Mouse (Mus musculus): Measurements from ENCODE around the gene Rnaseh2a. TPM values are rescaled to one million over a fixed set of nuclear protein-coding genes. Genes with fewer than 3 reads are reported as not detected.

Gene Rnaseh2a
- total and polyA plus RNA-seq, 2 experiments from 2014 or later = 42.7 to 52.2 TPM

DNA sequence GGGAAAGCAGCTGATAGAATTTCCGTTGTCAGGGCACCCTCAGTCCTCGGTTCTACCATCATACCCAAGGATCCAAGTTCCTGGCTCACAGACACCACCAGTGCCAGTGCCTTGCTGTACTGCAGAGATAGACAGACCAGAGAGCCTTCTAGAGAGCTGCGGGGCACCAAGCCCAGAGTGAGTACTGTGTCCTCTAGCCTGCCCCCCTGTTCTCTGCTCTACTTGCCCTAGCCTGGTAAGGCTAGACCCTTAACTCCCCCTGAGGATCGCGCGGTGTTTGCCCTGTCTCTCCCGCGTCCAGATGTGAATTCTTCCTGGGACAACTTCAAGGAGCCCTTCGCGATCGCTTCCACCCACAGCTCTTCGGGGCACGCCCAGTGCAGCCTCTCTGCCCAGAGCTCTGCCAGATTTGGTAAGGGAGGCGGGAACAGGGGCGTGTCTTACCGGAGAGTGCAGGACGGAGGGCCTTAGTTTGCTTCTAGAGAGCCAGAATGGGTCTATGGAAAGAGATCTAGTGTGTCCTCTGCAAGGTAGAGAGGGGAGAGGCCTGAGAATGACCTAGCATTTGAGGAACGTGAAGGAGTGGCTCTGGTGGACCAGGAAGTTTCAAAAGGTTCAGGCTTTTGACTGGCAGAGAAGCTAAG lies 16.8 kb downstream of the Rnaseh2a start:
- Histone ChIP-seq H3K4me2 (ENCODE audit: low read depth) (no peak overlapping the region), H3K9ac (no peak overlapping the region), H3K4me3 (ENCODE audit: low read depth, low read length) (no peak overlapping the region), H3K9me3 (ENCODE audit: low read length) (no peaks in the 10 kb centered on the region), H3K27ac (ENCODE audit: low read depth, low read length) (no peak overlapping the region), H3K27me3 (ENCODE audit: insufficient read depth, low read length) (peaks cover 17% of the 10 kb centered on the region; the same call in 1 of the 2 replicates), H3K36me3 (ENCODE audit: insufficient read depth) (peaks cover 11% of the 10 kb centered on the region; the same call in 1 of the 2 replicates), H3K4me1 (ENCODE audit: insufficient read depth) (no peaks in the 10 kb centered on the region)
- ATAC-seq (no peak), DNase-seq (no peak)
- WGBS = 8% methylated on average over 18 of the region's 18 CpGs
- TF ChIP-seq CTCF (IDR thresholded peaks at IDR 0.05; ENCODE audit: low read depth) = no peak

DNA sequence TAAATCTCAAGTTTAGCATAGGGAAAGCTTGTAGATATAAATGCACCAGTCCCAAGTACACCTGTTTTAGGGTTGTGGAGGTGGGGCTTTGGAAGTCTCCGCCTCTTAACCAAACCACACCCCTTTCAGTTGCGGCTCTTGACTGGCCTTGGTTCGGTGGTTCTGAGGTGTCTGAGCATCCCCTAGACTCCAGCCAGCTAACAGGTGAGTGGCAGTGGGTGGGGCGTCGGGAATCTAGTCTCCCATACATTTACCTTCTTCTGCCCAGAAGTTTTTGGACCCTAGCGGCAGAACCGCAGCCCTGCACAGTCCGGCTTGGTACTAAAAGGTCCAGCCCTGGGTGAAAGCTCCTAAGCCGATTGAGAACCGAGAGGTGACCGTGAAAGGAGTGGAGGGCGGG lies 19.8 kb downstream of the Rnaseh2a start:
- Histone ChIP-seq H3K27me3 (ENCODE audit: insufficient read depth, low read length) (peaks cover 22% of the 10 kb centered on the region), H3K4me3 (ENCODE audit: low read depth, low read length) (no peak overlapping the region), H3K36me3 (ENCODE audit: insufficient read depth) (no peaks in the 10 kb centered on the region), H3K9ac (no peak overlapping the region), H3K4me2 (ENCODE audit: low read depth) (no peak overlapping the region), H3K9me3 (ENCODE audit: low read length) (no peaks in the 10 kb centered on the region), H3K27ac (ENCODE audit: low read depth, low read length) (no peak overlapping the region), H3K4me1 (ENCODE audit: insufficient read depth) (0 out of 2 replicates have a peak, but pooled peaks cover 9% of the 10 kb centered on the region)
- DNase-seq (no peak), ATAC-seq (no peak)
- no peak for TF ChIP-seq CTCF (IDR thresholded peaks at IDR 0.05; ENCODE audit: low read depth)
- WGBS = 16% methylated on average over 12 of the region's 12 CpGs

DNA sequence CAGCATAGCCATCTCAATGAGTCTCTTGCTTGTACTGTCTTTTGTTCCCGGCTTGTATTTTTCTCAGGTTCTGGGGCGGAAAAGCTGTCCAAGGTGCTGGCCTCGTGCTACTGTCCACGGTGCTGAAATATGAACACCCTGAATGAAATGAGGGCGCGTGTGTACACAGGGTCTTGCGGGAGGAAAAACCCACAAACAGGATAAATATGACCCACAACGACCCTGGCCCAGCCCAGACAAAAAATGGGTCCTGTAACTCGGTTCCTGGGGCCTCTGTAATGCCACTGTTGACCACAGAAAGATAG lies 22.4 kb downstream of the Rnaseh2a start:
- 0 out of 2 replicates have a peak, but pooled peaks cover 9% of the 10 kb centered on the region for H3K4me1 ChIP-seq (ENCODE audit: insufficient read depth)
- H3K36me3 ChIP-seq (ENCODE audit: insufficient read depth) = no peaks in the 10 kb centered on the region
- no peak for DNase-seq
- H3K4me3 ChIP-seq (ENCODE audit: low read depth, low read length) = peak overlapping the region; percentile 77
- peaks cover 14% of the 10 kb centered on the region; the same call in 1 of the 2 replicates for H3K27me3 ChIP-seq (ENCODE audit: insufficient read depth, low read length)
- H3K27ac ChIP-seq (ENCODE audit: low read depth, low read length) = no peak overlapping the region
- peak overlapping the region; percentile 80; the same call in 1 of the 2 replicates for H3K9ac ChIP-seq
- no peak for ATAC-seq
- H3K9me3 ChIP-seq (ENCODE audit: low read length) = no peaks in the 10 kb centered on the region
- TF ChIP-seq CTCF (IDR thresholded peaks at IDR 0.05; ENCODE audit: low read depth) = no peak
- 14% methylated on average over 9 of the region's 9 CpGs for WGBS
- peak overlapping the region; percentile 69 for H3K4me2 ChIP-seq (ENCODE audit: low read depth)

DNA sequence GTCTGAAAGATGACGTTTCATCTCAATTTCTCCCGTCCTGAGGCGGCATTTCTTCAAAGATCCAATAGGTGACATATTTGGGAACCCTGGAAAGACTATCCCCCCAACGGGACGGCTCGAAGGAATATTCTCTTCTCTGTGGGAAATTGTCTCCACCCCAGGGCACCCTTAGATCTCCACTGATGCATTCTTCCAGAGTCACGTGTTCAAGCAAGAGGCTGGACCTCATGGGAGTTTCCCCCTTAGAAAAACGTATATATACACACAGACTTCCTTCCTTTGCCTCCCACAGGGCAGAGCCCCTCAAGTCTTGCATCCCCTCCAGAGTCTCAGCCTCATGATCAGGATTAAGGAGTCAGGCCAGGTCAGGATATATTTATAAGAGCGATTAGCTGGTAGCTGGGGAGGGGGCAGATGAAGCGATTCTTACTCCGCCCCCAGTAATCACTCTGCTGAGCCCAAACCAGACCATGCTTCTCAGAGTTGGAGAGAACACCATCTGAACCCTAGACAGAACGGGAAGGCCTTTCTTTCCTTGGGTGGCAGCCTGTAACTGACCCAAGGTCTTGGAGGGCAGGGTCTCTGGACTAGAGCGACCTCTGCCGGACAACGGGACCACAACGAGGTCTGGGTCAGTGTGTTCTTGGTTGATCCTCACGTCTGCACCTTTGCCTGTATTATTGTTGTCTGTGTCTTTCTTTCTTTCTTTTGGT lies 22.9 kb downstream of the Rnaseh2a start, which contains the start of gene Rtbdn:
TSS of gene Rtbdn (plus strand) at position 464 of the 713 bp plus-strand sequence.
- Histone ChIP-seq H3K27ac (ENCODE audit: low read depth, low read length) (peak within 1 kb of the TSS; percentile 84), H3K9me3 (ENCODE audit: low read length) (no peaks in the 10 kb centered on the region), H3K4me2 (ENCODE audit: low read depth) (peak within 1 kb of the TSS; percentile 69), H3K27me3 (ENCODE audit: insufficient read depth, low read length) (peaks cover 14% of the 10 kb centered on the region; the same call in 1 of the 2 replicates), H3K4me3 (ENCODE audit: low read depth, low read length) (peak within 1 kb of the TSS; percentile 77), H3K9ac (peak within 1 kb of the TSS; percentile 80), H3K4me1 (ENCODE audit: insufficient read depth) (0 out of 2 replicates have a peak, but pooled peaks cover 9% of the 10 kb centered on the region), H3K36me3 (ENCODE audit: insufficient read depth) (no peaks in the 10 kb centered on the region)
- TF ChIP-seq CTCF (IDR thresholded peaks at IDR 0.05; ENCODE audit: low read depth) = peak; percentile 50
- DNase-seq (peak; percentile 65), ATAC-seq (peak; percentile 38)
- 8% methylated on average over 17 of the region's 17 CpGs for WGBS

DNA sequence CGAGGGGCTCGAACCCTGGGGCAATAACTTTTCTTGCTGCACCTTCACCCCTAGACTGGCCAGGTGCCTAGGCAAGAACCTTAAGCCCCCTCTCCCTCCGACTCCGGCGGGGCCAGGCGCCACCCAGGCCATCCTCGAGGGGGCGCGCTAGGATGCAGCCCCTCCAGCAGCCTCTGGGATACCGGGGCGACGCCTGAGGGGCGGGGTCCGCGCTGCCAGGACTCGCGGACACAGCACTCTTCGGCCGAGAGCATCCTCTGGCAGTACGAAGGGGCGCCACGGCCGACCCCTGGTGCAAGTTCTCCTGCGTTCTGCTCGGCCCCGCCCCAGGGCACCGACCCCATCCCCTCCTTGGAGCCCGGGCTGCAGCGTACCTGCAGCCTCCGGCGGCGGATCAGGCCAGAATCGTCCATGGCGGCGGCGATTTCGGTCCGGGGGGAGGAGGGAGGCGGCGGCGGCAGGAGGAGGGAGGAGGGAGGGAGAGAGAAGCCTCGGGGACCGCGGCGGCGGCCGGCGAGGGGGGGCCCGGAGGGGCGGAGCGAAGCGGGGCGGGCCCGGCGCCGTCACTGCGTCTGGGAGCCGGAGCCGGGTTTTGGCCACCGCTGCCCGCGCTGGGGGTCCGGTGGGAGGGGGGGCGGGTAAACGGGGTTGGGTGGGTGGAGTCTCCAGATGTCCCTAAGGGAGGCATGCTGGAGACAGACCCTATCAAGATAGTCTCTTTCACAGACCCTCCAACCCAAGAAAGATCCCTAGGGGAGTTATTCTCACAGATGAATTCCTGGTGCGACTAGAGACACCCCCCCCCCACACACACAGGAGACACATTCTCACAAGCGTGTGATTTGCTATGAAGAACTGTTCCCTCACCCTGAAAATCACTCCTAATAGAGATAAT lies 23.7 kb downstream of the Rnaseh2a start:
- no peaks in the 10 kb centered on the region for H3K36me3 ChIP-seq (ENCODE audit: insufficient read depth)
- ATAC-seq (peak; percentile 81), DNase-seq (peak; percentile 78)
- H3K4me3 ChIP-seq (ENCODE audit: low read depth, low read length) = peak overlapping the region; percentile 77
- H3K4me1 ChIP-seq (ENCODE audit: insufficient read depth) = 0 out of 2 replicates have a peak, but pooled peaks cover 9% of the 10 kb centered on the region
- H3K4me2 ChIP-seq (ENCODE audit: low read depth) = peak overlapping the region; percentile 69
- 1% methylated on average over 36 of the region's 67 CpGs for WGBS
- peak overlapping the region; percentile 80 for H3K9ac ChIP-seq
- TF ChIP-seq CTCF (IDR thresholded peaks at IDR 0.05; ENCODE audit: low read depth) = peak; percentile 75
- H3K27ac ChIP-seq (ENCODE audit: low read depth, low read length) = peak overlapping the region; percentile 84
- H3K9me3 ChIP-seq (ENCODE audit: low read length) = no peaks in the 10 kb centered on the region
- peaks cover 14% of the 10 kb centered on the region; the same call in 1 of the 2 replicates for H3K27me3 ChIP-seq (ENCODE audit: insufficient read depth, low read length)

- Histone ChIP-seq H3K4me1 (ENCODE audit: insufficient read depth) (0 out of 2 replicates have a peak, but pooled peaks cover 9% of the 10 kb centered on the region), H3K4me2 (ENCODE audit: low read depth) (peak overlapping the region; percentile 69), H3K27me3 (ENCODE audit: insufficient read depth, low read length) (peaks cover 11% of the 10 kb centered on the region; the same call in 1 of the 2 replicates), H3K27ac (ENCODE audit: low read depth, low read length) (peak overlapping the region; percentile 84; the same call in 1 of the 2 replicates), H3K4me3 (ENCODE audit: low read depth, low read length) (peak overlapping the region; percentile 77), H3K9ac (peak overlapping the region; percentile 80), H3K9me3 (ENCODE audit: low read length) (no peaks in the 10 kb centered on the region), H3K36me3 (ENCODE audit: insufficient read depth) (no peaks in the 10 kb centered on the region)
- DNase-seq (peak; percentile 80), ATAC-seq (peak; percentile 54)
- no peak for TF ChIP-seq CTCF (IDR thresholded peaks at IDR 0.05; ENCODE audit: low read depth)
- WGBS = 0% methylated on average over 11 of the region's 11 CpGs
Measured at GRCm38 (mm10) chr8:84945235-84945632, 24.3 kb downstream of the Rnaseh2a start.

Data from forebrain, postnatal 0 days (tissue).